In the genomic region with DNA sequence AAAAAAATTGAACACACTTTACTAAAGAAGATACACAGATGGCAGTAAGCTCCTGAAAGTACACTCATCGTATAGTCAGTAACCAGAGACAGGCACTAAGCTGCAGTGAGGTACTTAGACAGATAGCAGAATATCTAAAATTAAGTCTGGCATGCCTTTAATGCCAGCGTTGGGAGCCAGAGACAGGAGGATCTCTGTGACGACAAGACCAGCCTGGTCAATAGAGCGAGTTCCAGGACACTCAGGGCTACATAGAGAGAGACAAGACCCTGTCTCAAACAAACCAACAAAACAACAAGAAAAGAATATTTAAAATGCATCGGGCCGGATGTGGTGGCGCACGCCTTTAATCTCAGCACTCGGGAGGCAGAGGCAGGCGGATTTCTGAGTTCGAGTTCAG, we compare ENCODE assay signal across 31 mouse cellular contexts.
"Had no signal": no experiment of that assay in that cellular context is flagged by ENCODE, and none has a peak within 500 bp of the region (broad histone marks: within the 10 kb centered on the region; RNA-seq: fewer than 3 reads in every experiment).

No protein-coding gene starts in this region.

- H3K27me3 ChIP-seq: limb, embryonic 12.5 days; limb, embryonic 13.5 days; limb, embryonic 15.5 days; liver, embryonic 12.5 days; liver, embryonic 13.5 days; liver, embryonic 15.5 days; lung, embryonic 15.5 days; midbrain, embryonic 12.5 days; midbrain, embryonic 13.5 days; midbrain, embryonic 15.5 days; neural tube, embryonic 12.5 days had no signal

- H3K36me3 ChIP-seq: limb, embryonic 10.5 days; limb, embryonic 12.5 days; limb, embryonic 13.5 days; limb, embryonic 15.5 days; liver, embryonic 12.5 days; liver, embryonic 13.5 days; liver, embryonic 15.5 days; lung, embryonic 15.5 days; midbrain, embryonic 10.5 days; midbrain, embryonic 12.5 days; midbrain, embryonic 13.5 days; midbrain, embryonic 15.5 days; neural tube, embryonic 12.5 days had no signal

- H3K4me1 ChIP-seq: limb, embryonic 12.5 days; limb, embryonic 13.5 days; limb, embryonic 15.5 days; midbrain, embryonic 12.5 days; midbrain, embryonic 13.5 days; midbrain, embryonic 15.5 days; neural tube, embryonic 12.5 days had no signal

- ATAC-seq: liver, embryonic 12.5 days; liver, postnatal 0 days; lung, postnatal 0 days; midbrain, embryonic 13.5 days; midbrain, embryonic 15.5 days; midbrain, embryonic 16.5 days had no signal

- H3K9ac ChIP-seq: limb, embryonic 12.5 days; limb, embryonic 13.5 days; limb, embryonic 15.5 days; liver, embryonic 12.5 days; liver, embryonic 13.5 days; liver, embryonic 14.5 days; liver, embryonic 15.5 days; liver, postnatal 0 days; lung, embryonic 14.5 days; lung, embryonic 15.5 days; midbrain, embryonic 12.5 days; midbrain, embryonic 13.5 days; midbrain, embryonic 15.5 days; neural tube, embryonic 12.5 days had no signal

- H3K27ac ChIP-seq: left cerebral cortex, adult 2 months; limb, embryonic 10.5 days; limb, embryonic 12.5 days; limb, embryonic 13.5 days; limb, embryonic 15.5 days; liver, embryonic 12.5 days; liver, embryonic 13.5 days; liver, embryonic 14.5 days; liver, embryonic 15.5 days; lung, embryonic 15.5 days; macrophage; midbrain, embryonic 10.5 days; midbrain, embryonic 12.5 days; midbrain, embryonic 13.5 days; midbrain, embryonic 15.5 days; neural tube, embryonic 12.5 days had no signal

- DNase-seq: left cerebral cortex, postnatal 4 days; liver; liver, embryonic 13.5 days; liver, postnatal 0 days; lung, adult 18-20 months; lung, adult 2 months; lung, embryonic 14.5 days; lung, postnatal 10 days; lung, postnatal 14 days; lung, postnatal 36 days; lung, postnatal 4 days; midbrain, embryonic 14.5 days had no signal

- H3K4me2 ChIP-seq: limb, embryonic 12.5 days; limb, embryonic 13.5 days; limb, embryonic 15.5 days; liver, embryonic 11.5 days; liver, embryonic 12.5 days; liver, embryonic 13.5 days; liver, embryonic 15.5 days; lung, embryonic 14.5 days; lung, embryonic 15.5 days; midbrain, embryonic 12.5 days; midbrain, embryonic 13.5 days; midbrain, embryonic 15.5 days; neural tube, embryonic 12.5 days had no signal

- H3K4me3 ChIP-seq: left cerebral cortex, adult 2 months; limb, embryonic 10.5 days; limb, embryonic 12.5 days; limb, embryonic 13.5 days; limb, embryonic 15.5 days; liver, embryonic 12.5 days; liver, embryonic 13.5 days; liver, embryonic 15.5 days; lung, embryonic 15.5 days; midbrain, embryonic 10.5 days; midbrain, embryonic 12.5 days; midbrain, embryonic 13.5 days; midbrain, embryonic 15.5 days; myocyte; neural tube, embryonic 12.5 days had no signal

- H3K9me3 ChIP-seq: limb, embryonic 10.5 days; lung, embryonic 15.5 days; midbrain, embryonic 15.5 days had no signal
